Mouse (Mus musculus): ENCODE measurements at regions not wholly inside any gene's neighbourhood (a gene's known extent, or its start where the extent isn't known, plus 50 kb on each side); places are given as distances from the start of the nearest gene placed in this dataset.

DNA sequence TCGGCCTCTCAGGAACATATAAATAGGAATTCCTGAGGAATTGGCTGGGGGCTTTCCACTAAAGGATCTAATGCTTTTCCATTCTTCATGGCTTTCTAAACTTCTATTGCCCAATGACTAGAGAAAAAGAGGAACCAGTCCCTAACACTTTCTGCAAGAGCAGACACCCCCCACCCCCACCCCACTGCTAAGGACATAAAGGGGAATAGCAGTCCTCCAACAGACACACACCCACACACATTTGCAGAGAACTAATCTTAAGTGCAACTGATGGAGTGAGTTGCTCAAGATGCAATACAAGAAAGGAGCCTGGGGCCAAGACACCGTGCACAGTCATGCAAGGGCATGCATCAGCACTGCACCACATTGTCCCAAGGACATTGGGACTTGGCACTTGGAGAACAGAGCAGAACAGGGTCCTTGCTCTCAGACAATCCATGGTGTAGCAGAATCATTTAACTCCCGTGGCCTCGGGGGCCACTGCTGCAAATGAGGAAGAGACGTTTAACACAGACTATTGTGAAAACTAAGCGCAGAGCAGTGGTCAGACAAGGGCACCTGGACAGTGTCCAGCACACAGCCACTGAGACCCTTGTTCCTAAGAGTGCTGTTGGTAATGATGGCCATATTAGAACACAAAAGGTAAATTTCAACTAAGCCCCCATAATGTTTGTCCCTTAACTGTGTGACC is 161.1 kb downstream of the Xpnpep1 start:
- DNase-seq (ENCODE audit: extremely low read depth), result peak; percentile 51
- in situ Hi-C loops (cut with MboI; ENCODE audit: low pct_ligation_motif_present, low pct_unique_long_range_greater_than_20kb, low sequenced_read_pairs), result no loop called here

DNA sequence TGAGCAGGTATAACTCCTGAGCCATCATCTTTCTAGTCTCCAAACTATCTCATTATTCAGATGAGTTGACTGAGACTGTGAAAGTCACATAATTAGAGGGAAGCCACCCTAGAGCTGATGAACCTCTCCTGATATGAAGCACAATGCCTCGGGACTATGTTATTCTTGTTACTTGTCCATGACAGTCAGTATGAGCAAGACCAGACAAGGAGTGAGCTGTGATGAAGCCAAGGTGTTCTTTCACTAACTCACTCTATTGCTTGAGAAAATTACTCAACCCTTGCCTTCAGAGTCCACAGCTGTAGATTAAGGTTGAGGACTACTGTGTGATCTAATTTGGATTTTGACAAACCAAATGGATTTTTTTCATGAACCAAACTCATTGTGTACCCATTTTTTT is 173.4 kb downstream of the Xpnpep1 start:
- H3K4me1 ChIP-seq (ENCODE audit: control insufficient read depth in 1 of 2, insufficient read depth in 2 of 2), result no peaks in the 10 kb centered on the region
- in situ Hi-C loops (cut with MboI; ENCODE audit: low pct_ligation_motif_present, low pct_unique_long_range_greater_than_20kb, low sequenced_read_pairs) (no loop called here), dilution Hi-C loops (cut with MboI; ENCODE audit: extremely low pct_ligation_motif_present, extremely low pct_unique_long_range_greater_than_20kb, low sequenced_read_pairs) (no loop called here)
- no peaks in the 10 kb centered on the region for H3K9me3 ChIP-seq (replicated peaks; ENCODE audit: low read length)
- DNase-seq (ENCODE audit: extremely low read depth), result no peak
- no peaks in the 10 kb centered on the region for H3K79me2 ChIP-seq (replicated peaks; ENCODE audit: control insufficient read depth, extremely low read depth, insufficient read depth, poor library complexity, severe bottlenecking)
- H3K27me3 ChIP-seq (replicated peaks), result no peaks in the 10 kb centered on the region
- H3K36me3 ChIP-seq (replicated peaks in 1 of 2; ENCODE audit: control insufficient read depth in 1 of 2, insufficient read depth in 1 of 2, low read length in 1 of 2), result no peaks in the 10 kb centered on the region
- no peak overlapping the region for H3K9ac ChIP-seq (ENCODE audit: insufficient read depth, low read depth)
- H3K27ac ChIP-seq (ENCODE audit: insufficient read depth, low read depth), result no peak overlapping the region
- no peak overlapping the region for H3K4me3 ChIP-seq (replicated peaks in 1 of 3; ENCODE audit: low read depth in 2 of 3, low read length in 2 of 3, poor library complexity in 1 of 3)
- TF ChIP-seq MAFK (IDR thresholded peaks at IDR 0.05; ENCODE audit: insufficient replicate concordance, low read length) (no peak), SIN3A (IDR thresholded peaks at IDR 0.05; ENCODE audit: low read length) (no peak), ZNF384 (IDR thresholded peaks at IDR 0.05; ENCODE audit: low read depth, low read length) (no peak), E2F4 (IDR thresholded peaks at IDR 0.05; ENCODE audit: insufficient replicate concordance, low read depth, low read length) (no peak), MYC (IDR thresholded peaks at IDR 0.05; ENCODE audit: low read depth, low read length) (no peak), GABPA (IDR thresholded peaks at IDR 0.05; ENCODE audit: insufficient replicate concordance, low read depth, low read length) (no peak), MXI1 (IDR thresholded peaks at IDR 0.05; ENCODE audit: low read depth, low read length) (no peak), USF1 (IDR thresholded peaks at IDR 0.05; ENCODE audit: low read depth, low read length) (no peak), MAX (IDR thresholded peaks at IDR 0.05; ENCODE audit: low read length) (no peak), NRF1 (IDR thresholded peaks at IDR 0.05; ENCODE audit: low read depth, low read length) (no peak), BHLHE40 (IDR thresholded peaks at IDR 0.05; ENCODE audit: low read depth, low read length) (no peak), KAT2A (IDR thresholded peaks at IDR 0.05; ENCODE audit: insufficient replicate concordance, low read length) (no peak), ZC3H11A (IDR thresholded peaks at IDR 0.05; ENCODE audit: low read depth, low read length) (no peak), PAX5 (IDR thresholded peaks at IDR 0.05; ENCODE audit: low read length) (no peak)
- H3K4me2 ChIP-seq (ENCODE audit: insufficient read depth, low read depth, poor library complexity, severe bottlenecking), result no peak overlapping the region

More for the DNA sequence above, 161.1 kb downstream of the Xpnpep1 start:
- TF ChIP-seq MAZ (IDR thresholded peaks at IDR 0.05; ENCODE audit: low read depth, low read length) (no peak), HCFC1 (IDR thresholded peaks at IDR 0.05; ENCODE audit: low read depth, low read length) (no peak), MEF2A (IDR thresholded peaks at IDR 0.05; ENCODE audit: borderline replicate concordance, low read depth, low read length) (no peak), JUND (conservative IDR thresholded peaks at IDR 0.05; ENCODE audit: low read depth, low read length) (no peak), ZNF384 (IDR thresholded peaks at IDR 0.05; ENCODE audit: low read depth, low read length) (no peak), POLR2AphosphoS2 (IDR thresholded peaks at IDR 0.05; ENCODE audit: low read depth, low read length) (no peak), EP300 (IDR thresholded peaks at IDR 0.05; ENCODE audit: low read length) (peak; percentile 42; the same call in 1 of the 2 replicates), IRF4 (IDR thresholded peaks at IDR 0.05; ENCODE audit: low read depth, low read length) (peak; percentile 28; the same call in 1 of the 2 replicates)
- no peak overlapping the region for H3K4me3 ChIP-seq (replicated peaks in 1 of 3; ENCODE audit: low read depth in 2 of 3, low read length in 2 of 3, poor library complexity in 1 of 3)
- no peaks in the 10 kb centered on the region for H3K36me3 ChIP-seq (replicated peaks in 1 of 2; ENCODE audit: control insufficient read depth in 1 of 2, insufficient read depth in 1 of 2, low read length in 1 of 2)
- dilution Hi-C loops (cut with MboI; ENCODE audit: extremely low pct_ligation_motif_present, extremely low pct_unique_long_range_greater_than_20kb, low sequenced_read_pairs), result no loop called here
- H3K9ac ChIP-seq (ENCODE audit: insufficient read depth, low read depth), result no peak overlapping the region
- no peaks in the 10 kb centered on the region for H3K9me3 ChIP-seq (replicated peaks; ENCODE audit: low read length)
- H3K27ac ChIP-seq (ENCODE audit: insufficient read depth, low read depth), result no peak overlapping the region
- no peaks in the 10 kb centered on the region for H3K27me3 ChIP-seq (replicated peaks)
- no peak overlapping the region for H3K4me2 ChIP-seq (ENCODE audit: insufficient read depth, low read depth, poor library complexity, severe bottlenecking)
- peaks cover 4 to 21% of the 10 kb centered on the region in 2 experiments; a peak in 2 of 4 replicates for H3K4me1 ChIP-seq (ENCODE audit: control insufficient read depth in 1 of 2, insufficient read depth in 2 of 2)
- H3K79me2 ChIP-seq (replicated peaks; ENCODE audit: control insufficient read depth, extremely low read depth, insufficient read depth, poor library complexity, severe bottlenecking), result no peaks in the 10 kb centered on the region
